Mouse (Mus musculus): Measurements from ENCODE around the gene Syk.
A peak's percentile ranks its signal among the peaks of the same experiment; 100 is the strongest.

Gene Syk

DNA sequence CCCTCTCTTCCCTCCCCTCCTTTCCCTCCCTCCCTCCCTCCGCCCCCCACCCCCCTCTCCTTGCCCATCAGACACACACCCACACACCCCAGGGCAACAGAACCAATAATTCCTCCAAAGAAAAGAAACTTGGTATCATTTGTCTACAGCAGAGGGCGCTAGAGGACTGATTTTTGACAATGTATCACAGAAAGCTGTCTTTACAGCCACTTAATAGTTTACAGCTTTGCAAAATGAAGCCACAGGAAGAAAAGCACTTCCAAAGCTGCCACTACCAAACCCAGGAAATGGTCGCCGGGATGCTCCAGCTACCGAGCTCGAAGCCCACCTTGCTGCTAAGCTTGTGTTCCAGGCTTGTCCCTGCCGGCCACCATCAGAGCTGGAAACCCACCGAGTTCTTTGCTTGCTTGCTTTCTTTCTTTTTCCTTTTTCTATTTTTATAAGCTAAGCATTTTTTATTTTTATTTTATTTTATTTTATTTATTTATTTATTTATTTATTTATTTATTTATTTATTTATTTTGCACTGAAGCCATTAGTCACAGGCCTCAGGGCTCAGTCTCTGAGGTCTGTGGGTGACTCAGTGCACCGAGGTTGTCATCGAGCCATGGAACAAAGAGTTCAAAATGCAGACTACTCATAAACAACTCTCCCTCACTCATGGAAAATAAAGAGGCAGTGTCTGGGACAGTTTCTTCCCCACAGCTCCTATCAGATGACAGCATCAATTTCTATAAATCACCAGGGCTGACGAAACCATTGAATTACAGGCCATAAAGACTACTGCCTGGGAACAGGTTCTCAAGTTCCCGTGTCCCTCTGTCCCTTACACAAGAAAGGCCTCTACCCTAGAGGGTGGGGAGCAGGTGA, 68.6 kb downstream of the Syk start:
- DNase-seq (ENCODE audit: low spot score in 2 of 2): peak in 1 of 2 experiments; percentile 76

DNA sequence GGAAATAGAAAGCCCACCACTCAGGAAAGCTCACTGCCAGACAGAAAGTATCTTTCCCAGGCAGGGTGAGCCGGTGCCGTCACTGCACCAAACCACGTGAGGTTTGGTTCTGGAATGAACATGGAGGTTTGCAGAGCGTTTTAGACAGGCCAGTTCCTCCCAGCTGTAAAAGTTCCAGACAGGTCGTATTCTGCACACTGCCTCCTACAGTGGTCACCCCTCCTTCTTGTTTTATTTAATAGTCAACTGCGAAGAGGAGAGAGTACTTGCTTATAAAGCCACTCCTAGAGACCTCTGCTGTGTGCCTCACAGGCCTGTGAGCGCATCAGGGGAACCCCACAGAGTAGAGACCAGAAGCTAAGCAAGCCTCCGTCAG, 69.3 kb downstream of the Syk start:
- no peak for DNase-seq (ENCODE audit: low spot score in 2 of 2)

DNA sequence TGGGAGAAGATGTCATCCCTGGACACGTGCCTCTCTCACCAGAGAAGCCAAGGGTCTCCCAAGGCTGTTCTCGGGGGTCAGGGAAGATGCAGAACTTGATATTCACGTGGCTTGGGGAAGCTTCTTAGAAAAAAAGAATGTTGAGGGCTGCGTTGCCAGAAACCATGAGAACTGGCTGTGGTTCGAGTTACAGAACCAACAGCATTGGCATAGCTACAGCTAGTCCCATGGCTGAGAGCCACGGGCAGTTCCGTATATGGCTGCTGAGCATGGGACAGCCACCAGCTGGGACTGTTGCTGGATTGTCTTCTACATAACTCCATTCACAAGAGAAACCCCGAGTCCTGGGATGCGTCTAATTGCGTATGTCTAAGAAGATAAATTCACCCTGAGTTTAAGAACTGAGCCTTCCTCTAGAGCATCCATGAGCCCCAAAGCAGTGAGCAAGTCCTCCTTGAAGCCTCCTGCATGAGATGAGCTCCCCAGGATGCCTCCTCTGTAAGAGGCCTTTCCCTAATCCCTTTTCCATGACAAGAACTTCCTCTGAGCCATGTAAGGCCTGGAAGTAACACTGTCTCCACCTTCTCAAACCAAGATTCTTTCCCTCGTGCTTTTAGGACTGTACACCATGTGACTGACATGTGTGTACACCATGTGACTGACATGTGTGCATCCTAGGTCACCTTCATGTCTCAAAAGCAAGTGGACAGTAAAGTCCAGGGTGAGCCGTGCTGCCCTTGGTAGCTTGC, 71.3 kb downstream of the Syk start:
- no peak for DNase-seq (ENCODE audit: low spot score in 2 of 2)

- DNase-seq (ENCODE audit: low spot score in 2 of 2): no peak
These were observed 71.9 kb downstream of the Syk start for GRCm38 (mm10) chr13:52654830-52655308.

DNA sequence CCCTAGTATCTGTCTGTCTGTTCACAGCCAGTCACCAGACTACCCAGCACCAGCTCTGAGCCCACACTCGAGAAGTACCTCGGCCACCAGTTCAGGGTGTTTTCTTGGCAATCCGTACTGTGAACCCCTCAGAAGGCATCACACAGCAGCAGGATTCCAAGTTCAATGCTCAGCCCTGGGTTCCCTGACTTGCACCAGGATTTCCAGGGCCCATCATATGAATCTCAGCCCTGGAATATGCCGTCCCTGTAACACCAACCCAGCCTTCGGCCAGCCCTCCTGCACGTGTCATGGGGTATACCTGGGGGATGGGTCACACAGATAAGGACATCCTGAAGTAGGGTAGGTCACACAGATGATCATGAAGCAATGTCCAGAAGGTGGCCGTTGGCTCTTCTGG, 75.0 kb downstream of the Syk start:
- DNase-seq (ENCODE audit: low spot score in 2 of 2): no peak

- peak; percentile 35 to 79 for DNase-seq (ENCODE audit: low spot score in 2 of 2)
These were observed 75.5 kb downstream of the Syk start for GRCm38 (mm10) chr13:52658477-52658876.

GRCm38 (mm10) chr13:52659171-52659665, 76.2 kb downstream of the Syk start:
- DNase-seq (ENCODE audit: low spot score in 2 of 2): no peak

- peak in 1 of 2 experiments; percentile 12 for DNase-seq (ENCODE audit: low spot score in 2 of 2)
These were observed 86.9 kb downstream of the Syk start for GRCm38 (mm10) chr13:52669889-52670288.

DNA sequence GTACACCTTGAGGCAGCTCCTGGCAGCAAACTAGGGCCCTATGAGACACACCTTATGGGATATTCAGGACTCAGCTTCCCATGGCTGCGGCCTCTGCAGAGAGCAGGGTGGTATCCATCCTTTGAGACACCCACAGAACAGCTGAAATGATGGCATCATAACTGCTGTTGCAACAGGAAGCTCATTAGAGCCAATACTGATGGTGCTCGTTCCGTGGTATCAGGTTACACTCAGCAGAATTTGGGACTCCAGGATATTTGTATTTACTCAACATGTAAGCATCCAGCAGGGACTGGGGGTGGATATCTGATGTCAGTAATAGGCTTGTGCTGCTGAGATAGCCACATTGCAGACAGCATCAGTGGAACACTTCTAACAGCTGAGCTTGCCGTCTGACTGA, 90.3 kb downstream of the Syk start:
- DNase-seq (ENCODE audit: low spot score in 2 of 2): no peak

- no peak for DNase-seq (ENCODE audit: low spot score in 2 of 2)
These were observed 90.9 kb downstream of the Syk start for GRCm38 (mm10) chr13:52673856-52674255.

DNA sequence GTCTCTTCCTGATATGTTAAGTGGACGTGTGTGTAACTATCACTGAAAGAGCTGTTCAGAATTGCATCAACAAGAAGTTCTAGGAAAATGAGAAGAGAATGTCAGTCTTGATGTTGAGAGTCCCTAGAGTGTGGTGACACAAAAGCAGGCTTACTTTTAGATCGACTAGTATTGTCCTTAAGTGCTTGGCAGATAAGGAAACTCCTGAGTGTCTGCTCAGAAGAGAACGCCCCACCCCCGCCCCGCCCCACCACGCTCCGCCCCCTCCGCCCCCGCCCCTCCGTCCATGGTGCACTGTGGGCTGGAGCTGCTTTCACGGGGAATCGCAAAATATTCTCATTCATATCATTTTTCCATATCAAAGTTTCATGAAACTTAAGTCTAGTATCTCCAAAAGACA, 91.9 kb downstream of the Syk start:
- DNase-seq (ENCODE audit: low spot score in 2 of 2): no peak

- DNase-seq (ENCODE audit: low spot score in 2 of 2): no peak
These were observed 92.7 kb downstream of the Syk start for GRCm38 (mm10) chr13:52675526-52676294.

- DNase-seq (ENCODE audit: low spot score in 2 of 2): no peak
These were observed 93.9 kb downstream of the Syk start for GRCm38 (mm10) chr13:52676671-52677445.

DNA sequence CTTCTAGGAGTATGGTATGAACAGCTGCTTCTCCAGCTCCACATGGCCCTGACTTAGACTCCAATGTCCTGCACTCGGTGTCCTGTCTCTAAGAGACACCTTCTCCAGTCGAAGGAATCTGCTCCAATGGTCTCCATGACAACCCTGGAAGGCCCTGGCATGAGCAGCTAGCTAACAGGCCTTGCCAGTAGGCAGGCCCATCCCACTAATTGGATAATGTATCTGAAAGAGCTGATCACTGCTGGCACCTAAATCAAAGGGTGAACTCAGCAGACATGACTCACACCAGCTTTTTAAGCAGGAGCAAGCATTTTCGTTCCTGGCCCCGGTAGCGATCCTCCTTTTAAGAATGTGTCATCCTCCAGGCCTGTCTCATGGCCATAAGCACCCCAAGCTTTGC, 96.9 kb downstream of the Syk start:
- no peak for DNase-seq (ENCODE audit: low spot score in 2 of 2)

GRCm38 (mm10) chr13:52682107-52682506, 99.1 kb downstream of the Syk start:
- no peak for DNase-seq (ENCODE audit: low spot score in 2 of 2)

- DNase-seq (ENCODE audit: low spot score in 2 of 2): no peak
These were observed 107.5 kb downstream of the Syk start for GRCm38 (mm10) chr13:52690425-52690824.

GRCm38 (mm10) chr13:52692311-52692710, 109.3 kb downstream of the Syk start:
- DNase-seq (ENCODE audit: low spot score in 2 of 2): no peak

DNA sequence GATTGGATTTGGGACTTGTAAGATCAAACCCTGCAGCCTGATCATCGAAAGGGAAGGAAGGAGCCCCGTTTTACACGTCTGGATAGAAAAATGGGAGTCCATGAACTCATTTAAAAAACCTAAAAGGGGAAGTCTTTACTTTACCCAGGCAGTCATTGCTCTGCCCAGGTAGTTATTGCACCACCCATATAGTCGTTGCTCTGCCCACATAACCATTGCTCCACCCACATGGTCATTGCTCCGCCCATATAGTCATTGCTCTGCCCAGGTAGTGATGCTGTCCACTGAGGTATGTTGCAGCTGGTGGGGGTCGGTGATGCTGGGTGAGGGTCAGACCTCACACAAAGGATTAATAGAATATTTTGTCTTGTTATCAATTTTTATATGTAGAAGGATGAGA, 111.9 kb downstream of the Syk start:
- no peak for DNase-seq (ENCODE audit: low spot score in 2 of 2)

All from thymus, postnatal 10 days (tissue).